Mouse (Mus musculus) right cerebral cortex, postnatal 25 days (tissue): ENCODE measurements around the gene Lipt2.
A peak's percentile ranks its signal among the peaks of the same experiment; 100 is the strongest.

ENCODE experiments used
- DNase-seq: peaks from one replicate; pipeline ENCODE4 v3.0.0; 2022

Gene Lipt2

DNA sequence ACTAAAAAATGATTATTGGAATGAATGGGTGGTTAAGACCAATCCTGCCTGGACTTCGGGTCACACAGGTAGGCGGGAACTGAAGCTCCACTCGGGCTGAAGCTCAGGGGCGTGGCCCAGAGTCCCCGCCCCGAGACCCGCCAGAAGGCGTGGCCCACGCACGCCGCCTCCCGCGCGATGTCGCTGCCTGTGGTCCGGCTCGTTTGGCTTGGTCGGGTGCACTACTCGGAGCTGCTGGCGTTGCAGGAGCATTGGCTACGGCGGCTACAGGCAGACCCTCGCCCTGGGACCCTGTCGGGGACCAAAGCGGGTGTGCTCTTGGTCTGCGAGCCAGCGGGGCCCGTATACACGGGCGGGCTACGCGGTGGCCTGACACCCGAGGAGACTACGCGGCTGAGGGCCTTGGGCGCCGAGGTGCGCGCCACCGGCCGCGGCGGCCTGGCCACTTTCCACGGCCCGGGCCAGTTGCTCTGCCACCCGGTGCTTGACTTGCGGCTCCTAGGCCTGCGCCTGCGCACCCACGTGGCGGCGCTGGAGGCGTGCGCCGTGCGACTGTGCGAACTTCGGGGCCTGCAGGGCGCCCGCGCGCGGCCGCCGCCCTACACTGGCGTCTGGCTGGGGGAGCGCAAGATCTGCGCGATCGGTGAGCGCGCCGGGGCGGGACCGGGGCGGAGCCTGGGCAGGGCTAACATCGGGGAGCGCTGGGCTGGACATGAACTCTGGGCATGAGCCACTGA, at the start of gene Lipt2:
TSS of gene Lipt2 (plus strand) at position 173 of the 737 bp plus-strand sequence.
- DNase-seq = peak; percentile 93

GRCm38 (mm10) chr7:100111506-100111905, 47.6 kb upstream of the Lipt2 start:
- no peak for DNase-seq

DNA sequence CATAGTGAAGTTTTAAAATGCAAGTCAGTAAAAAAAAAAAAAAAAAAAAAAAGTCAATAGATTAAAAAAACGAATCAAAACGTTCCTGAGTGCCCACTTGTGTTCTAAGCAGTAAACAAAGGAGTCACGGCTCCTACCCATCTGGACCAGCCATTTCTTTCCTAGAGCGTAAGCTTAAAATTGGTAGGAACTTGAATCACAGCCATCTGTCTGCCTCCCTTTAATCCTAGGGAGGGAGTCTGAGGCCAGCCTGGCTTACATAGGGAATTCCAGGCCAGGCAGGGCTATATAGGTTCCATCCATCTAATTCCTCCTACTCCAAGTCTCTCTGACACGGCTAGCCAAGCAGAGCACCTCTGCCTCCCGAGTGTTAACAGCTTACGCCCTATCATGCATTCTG, 45.3 kb upstream of the Lipt2 start:
- no peak for DNase-seq

- no peak for DNase-seq
Observed at GRCm38 (mm10) chr7:100114279-100114678, 44.8 kb upstream of the Lipt2 start.

DNA sequence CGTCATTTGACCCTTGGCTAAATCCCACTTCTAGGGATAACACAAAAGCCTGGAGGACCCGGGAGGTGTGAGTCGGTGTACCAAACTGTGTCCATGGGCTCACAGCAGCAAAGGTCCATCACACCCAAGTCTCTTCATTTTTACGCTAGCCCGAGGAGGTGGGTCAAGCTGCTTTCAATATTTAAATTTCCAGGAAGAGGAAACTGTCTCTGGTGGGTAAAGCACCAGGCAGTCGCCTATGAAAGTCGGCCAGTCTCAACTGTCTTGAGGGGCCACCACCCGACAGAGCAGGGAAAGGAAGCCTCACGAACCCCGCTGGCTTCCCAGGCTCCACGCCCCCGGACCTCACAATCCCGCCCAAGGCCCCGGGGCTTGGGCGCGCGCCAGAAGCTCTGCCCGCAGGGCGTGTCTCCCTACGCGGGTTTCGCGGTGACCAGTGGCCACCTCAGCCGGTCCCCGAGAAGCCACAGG, 38.3 kb upstream of the Lipt2 start:
- no peak for DNase-seq

DNA sequence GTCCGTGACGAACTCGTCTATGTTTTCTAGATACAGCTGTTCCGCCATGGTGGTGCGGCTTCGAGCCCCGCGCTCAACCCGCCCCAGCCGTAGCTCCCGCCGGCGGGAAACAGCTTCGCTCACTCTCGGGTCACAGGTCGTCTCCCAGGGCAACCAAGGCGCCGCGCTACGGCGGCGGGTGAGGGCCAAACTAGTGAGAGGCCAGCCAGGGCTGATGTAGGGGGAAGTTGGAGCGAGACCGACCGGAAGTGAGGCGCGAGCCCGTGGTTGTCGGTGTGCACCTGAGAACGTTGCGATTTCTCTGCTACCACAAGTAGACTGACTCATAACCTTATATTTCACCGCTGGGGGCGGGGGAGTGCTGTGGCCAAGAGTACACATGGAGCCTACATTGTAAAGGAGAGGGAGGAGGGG, 37.7 kb upstream of the Lipt2 start, which contains the start of gene Pold3:
TSS of gene Pold3 (minus strand) at position 190 of the 414 bp plus-strand sequence.
- peak; percentile 100 for DNase-seq

DNA sequence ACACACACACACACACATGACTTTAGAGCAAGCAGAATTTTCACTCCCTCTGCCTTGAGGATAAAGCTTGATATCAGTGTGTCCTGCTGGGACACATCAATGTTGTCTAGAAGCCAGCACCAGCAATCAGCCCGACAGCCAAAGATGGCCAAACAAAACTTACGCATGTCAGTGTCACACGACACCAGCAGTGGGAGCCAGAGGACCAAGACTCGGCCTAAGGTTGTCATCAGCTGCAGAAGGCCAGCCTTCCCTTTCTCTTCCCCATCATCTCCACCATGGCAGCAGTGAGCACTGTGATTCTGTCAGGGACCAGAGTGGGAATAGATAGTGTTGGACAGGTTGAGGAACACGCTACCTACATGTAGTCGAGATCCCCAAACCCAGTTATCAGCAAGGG, 35.6 kb upstream of the Lipt2 start:
- no peak for DNase-seq

GRCm38 (mm10) chr7:100124211-100124610, 34.9 kb upstream of the Lipt2 start:
- no peak for DNase-seq

GRCm38 (mm10) chr7:100125166-100125565, 33.9 kb upstream of the Lipt2 start:
- no peak for DNase-seq

- DNase-seq = no peak
Observed at GRCm38 (mm10) chr7:100126514-100126913, 32.6 kb upstream of the Lipt2 start.

DNA sequence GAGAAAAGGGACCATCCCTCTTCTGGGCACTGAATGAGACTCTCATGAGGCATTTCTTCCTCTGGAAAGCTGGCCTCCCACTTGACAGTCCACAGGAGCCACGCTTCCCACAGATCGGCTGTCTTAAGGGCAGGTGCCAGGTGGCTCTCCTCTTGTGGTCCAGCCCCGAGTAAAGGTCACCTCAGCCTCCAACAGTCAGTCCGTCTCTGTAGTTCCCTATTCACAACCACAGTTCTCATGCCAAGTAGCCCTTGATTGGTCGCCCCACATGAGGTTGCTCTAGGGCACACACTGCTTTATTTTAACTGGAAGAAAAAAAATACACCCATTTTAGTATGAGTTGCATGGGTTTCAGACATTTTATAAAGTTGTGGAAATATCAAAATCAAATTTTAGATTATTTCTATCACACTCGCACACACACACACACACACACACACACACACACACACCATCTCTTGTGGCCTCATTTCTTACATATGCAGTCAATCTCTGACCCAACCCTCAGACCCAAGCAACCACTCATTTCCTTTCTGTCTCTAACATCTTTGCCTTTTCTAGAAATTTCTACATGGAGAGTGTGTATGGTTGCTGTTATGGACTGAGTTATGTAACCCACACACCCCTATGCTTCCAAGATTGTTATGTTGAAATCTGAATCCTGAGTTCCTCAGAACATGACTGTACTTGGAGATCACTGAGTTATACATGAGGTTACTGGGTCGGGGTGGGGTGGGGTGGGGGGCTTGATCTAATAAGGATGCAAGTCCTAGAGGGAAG, 30.6 kb upstream of the Lipt2 start:
- DNase-seq = no peak

GRCm38 (mm10) chr7:100130592-100130991, 28.5 kb upstream of the Lipt2 start:
- DNase-seq = no peak

GRCm38 (mm10) chr7:100132379-100132778, 26.7 kb upstream of the Lipt2 start:
- no peak for DNase-seq

GRCm38 (mm10) chr7:100137038-100137437, 22.0 kb upstream of the Lipt2 start:
- DNase-seq = no peak

GRCm38 (mm10) chr7:100138075-100138474, 21.0 kb upstream of the Lipt2 start:
- DNase-seq = no peak

DNA sequence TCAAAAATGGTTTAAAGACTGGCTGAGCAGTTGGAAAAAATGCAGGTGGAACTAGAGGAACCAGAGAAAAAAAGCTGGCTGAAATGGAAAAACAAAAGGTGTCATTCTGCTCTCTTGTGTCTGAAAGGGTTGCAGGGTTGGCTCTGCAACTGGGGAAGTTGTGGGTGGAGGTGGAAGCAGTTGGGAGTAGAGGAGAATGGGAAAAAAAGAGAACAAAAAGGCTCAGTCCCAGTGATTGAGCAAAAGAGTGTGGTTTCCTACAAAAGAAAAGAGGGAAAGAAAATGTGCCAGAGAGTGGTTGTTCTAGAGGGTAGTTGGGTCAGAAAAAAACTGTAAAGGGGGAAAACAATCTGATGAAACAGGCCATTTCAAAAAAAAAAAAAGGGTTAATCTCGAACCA, 18.5 kb upstream of the Lipt2 start:
- DNase-seq = no peak

GRCm38 (mm10) chr7:100148586-100148985, 10.5 kb upstream of the Lipt2 start:
- DNase-seq = no peak

GRCm38 (mm10) chr7:100150086-100150485, 9.0 kb upstream of the Lipt2 start:
- DNase-seq = no peak

DNA sequence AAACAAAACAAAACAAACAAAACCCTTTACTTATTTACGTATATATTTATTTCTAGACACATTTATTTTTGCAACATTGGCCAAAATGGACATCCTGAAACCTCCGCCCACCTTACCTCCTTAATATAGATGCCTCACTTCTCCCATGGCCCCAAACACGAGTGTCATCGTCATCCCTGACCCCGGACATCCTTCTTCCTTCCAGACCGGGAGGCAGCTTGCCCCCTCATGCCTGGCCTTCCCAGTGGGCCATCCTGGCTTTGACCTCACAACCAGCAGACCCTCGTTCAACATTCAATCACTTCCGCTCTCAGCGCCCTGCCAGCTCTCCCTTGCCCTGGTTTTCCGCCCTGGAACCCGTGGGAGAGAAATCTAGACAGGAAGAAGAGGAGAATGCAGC, 8.5 kb upstream of the Lipt2 start:
- DNase-seq = no peak

- DNase-seq = no peak
Observed at GRCm38 (mm10) chr7:100157669-100158068, 1.4 kb upstream of the Lipt2 start.

DNA sequence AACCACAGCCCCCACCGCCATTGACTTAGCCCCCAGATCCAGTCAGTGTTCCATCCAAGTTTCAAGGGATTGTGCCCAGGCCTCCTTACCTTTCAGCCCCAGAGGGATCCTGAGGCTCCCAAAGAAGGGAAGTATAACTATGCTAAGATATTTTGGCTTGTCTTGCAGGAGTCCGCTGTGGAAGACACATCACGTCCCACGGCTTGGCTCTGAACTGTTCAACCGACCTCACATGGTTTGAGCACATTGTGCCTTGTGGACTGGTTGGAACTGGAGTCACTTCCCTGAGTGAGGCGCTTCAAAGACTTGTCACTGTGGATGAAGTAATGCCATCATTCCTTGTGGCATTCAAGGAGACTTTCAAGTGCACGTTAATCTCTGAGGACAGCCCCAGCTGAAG, 929 bp downstream of the Lipt2 start:
- no peak for DNase-seq

GRCm38 (mm10) chr7:100163506-100163905, 4.4 kb downstream of the Lipt2 start:
- DNase-seq = no peak

GRCm38 (mm10) chr7:100168654-100169053, 9.6 kb downstream of the Lipt2 start:
- no peak for DNase-seq

GRCm38 (mm10) chr7:100170756-100171155, 11.7 kb downstream of the Lipt2 start:
- DNase-seq = no peak
